Comparison of ENCODE assay signal across 16 mouse cellular contexts in genomic region chr9:119435855-119436254, GRCm38 (mm10).
"Had no signal": no experiment of that assay in that cellular context is flagged by ENCODE, and none has a peak within 500 bp of the region (broad histone marks: within the 10 kb centered on the region; RNA-seq: fewer than 3 reads in every experiment).

No protein-coding gene starts in this region.

- ATAC-seq: hindbrain, embryonic 16.5 days; inflammation-experienced regulatory T-cells, adult 6 months; intestine, embryonic 15.5 days; intestine, postnatal 0 days had no signal

- DNase-seq: gastrocnemius, postnatal 14 days; gastrocnemius, postnatal 36 days; heart, adult 18-20 months; heart, postnatal 4 days; kidney, adult 18-20 months; kidney, adult 8-10 months; kidney, postnatal 10 days; kidney, postnatal 25 days; kidney, postnatal 4 days; layer of hippocampus, postnatal 36 days; liver; liver, embryonic 13.5 days had no signal
